ENCODE assay signal across 20 mouse cellular contexts in genomic region chr11:81184721-81185120, GRCm38 (mm10).
"Had no signal": no experiment of that assay in that cellular context is flagged by ENCODE, and none has a peak within 500 bp of the region (broad histone marks: within the 10 kb centered on the region; RNA-seq: fewer than 3 reads in every experiment).

No protein-coding gene starts in this region.

- ATAC-seq: liver, postnatal 0 days; midbrain, embryonic 16.5 days had no signal

- H3K4me2 ChIP-seq: lung, embryonic 14.5 days; midbrain, embryonic 12.5 days; neural tube, embryonic 13.5 days; neural tube, embryonic 15.5 days; stomach, embryonic 15.5 days had no signal

- H3K27me3 ChIP-seq: midbrain, embryonic 12.5 days; neural tube, embryonic 13.5 days; neural tube, embryonic 15.5 days; stomach, embryonic 15.5 days had no signal

- H3K36me3 ChIP-seq: midbrain, embryonic 10.5 days; midbrain, embryonic 12.5 days; neural tube, embryonic 13.5 days; neural tube, embryonic 15.5 days; stomach, embryonic 15.5 days had no signal

- H3K27ac ChIP-seq: midbrain, embryonic 10.5 days; midbrain, embryonic 12.5 days; neural tube, embryonic 13.5 days; neural tube, embryonic 15.5 days; stomach, embryonic 15.5 days; stomach, postnatal 0 days had no signal

- DNase-seq: liver, postnatal 0 days; lung, embryonic 14.5 days; lung, postnatal 10 days; lung, postnatal 4 days; midbrain, embryonic 14.5 days; retina, postnatal 1 day; right cerebral cortex, adult 18-20 months; right cerebral cortex, postnatal 25 days; right cerebral cortex, postnatal 4 days; thymus, adult 18-20 months; thymus, postnatal 14 days; thymus, postnatal 36 days had no signal

- H3K4me1 ChIP-seq: midbrain, embryonic 12.5 days; neural tube, embryonic 13.5 days; stomach, embryonic 15.5 days had no signal

- H3K4me3 ChIP-seq: midbrain, embryonic 10.5 days; midbrain, embryonic 12.5 days; myocyte; neural tube, embryonic 13.5 days; neural tube, embryonic 15.5 days; stomach, embryonic 15.5 days had no signal

- H3K9ac ChIP-seq: liver, postnatal 0 days; lung, embryonic 14.5 days; midbrain, embryonic 12.5 days; neural tube, embryonic 13.5 days; neural tube, embryonic 15.5 days; stomach, embryonic 15.5 days had no signal

- H3K9me3 ChIP-seq: midbrain, embryonic 10.5 days; midbrain, embryonic 12.5 days; neural tube, embryonic 13.5 days; neural tube, embryonic 15.5 days; stomach, embryonic 15.5 days had no signal
